Mouse (Mus musculus) embryonic facial prominence, embryonic 11.5 days (tissue): ENCODE data around the gene Ank2. TPM values are rescaled to one million over a fixed set of nuclear protein-coding genes. Genes with fewer than 3 reads are reported as not detected.

Experiments used
- ATAC-seq: fragments of 200-750 bp; cut with Nextera tagmentation; replicated peaks from 2 replicates; pipeline ENCODE4 v1.8.0; 2017; ENCODE audit warnings: low read depth; ENCODE audit not compliant: insufficient number of reproducible peaks, low FRiP score, low TSS enrichment
- DNase-seq: peaks from one replicate; pipeline ENCODE4 v3.0.0-alpha.2; 2015; ENCODE audit warnings: low spot score
- H3K27ac ChIP-seq: fragments of 300-500 bp; sonication (generic); replicated peaks from 2 replicates; pipeline ENCODE4 v1.5.1; 2014; ENCODE audit warnings: mild to moderate bottlenecking, low read depth, low read length, control low read depth
- H3K27me3 ChIP-seq: fragments of 300-500 bp; sonication (generic); 2 replicates; pipeline ENCODE4 v1.6.1; 2014; ENCODE audit warnings: mild to moderate bottlenecking, low read length, moderate library complexity, mixed read lengths; ENCODE audit not compliant: control insufficient read depth, insufficient read depth
- H3K36me3 ChIP-seq: fragments of 300-500 bp; sonication (generic); replicated peaks from 2 replicates; pipeline ENCODE4 v1.6.1; 2014; ENCODE audit warnings: low read depth, mild to moderate bottlenecking, low read length, moderate library complexity, mixed read lengths; ENCODE audit not compliant: control insufficient read depth, insufficient read depth
- H3K4me1 ChIP-seq: fragments of 300-500 bp; sonication (generic); 2 replicates; pipeline ENCODE4 v1.6.1; 2014; ENCODE audit warnings: low read length, mixed read lengths; ENCODE audit not compliant: control insufficient read depth, insufficient read depth
- H3K4me2 ChIP-seq: fragments of 300-500 bp; sonication (generic); 2 replicates; pipeline ENCODE4 v1.6.1; 2014; ENCODE audit warnings: low read depth, mild to moderate bottlenecking, control low read depth, low read length, moderate library complexity
- H3K4me3 ChIP-seq: fragments of 300-500 bp; sonication (generic); 2 replicates; pipeline ENCODE4 v1.5.1; 2014; ENCODE audit warnings: low read depth, low read length, control low read depth
- H3K9ac ChIP-seq: fragments of 300-500 bp; sonication (generic); replicated peaks from 2 replicates; pipeline ENCODE4 v1.6.1; 2014; ENCODE audit warnings: mild to moderate bottlenecking, control low read depth, low read length
- H3K9me3 ChIP-seq: fragments of 300-500 bp; sonication (generic); replicated peaks from 2 replicates; pipeline ENCODE4 v1.6.1; 2016; ENCODE audit warnings: mild to moderate bottlenecking, low read length, inconsistent platforms, mixed read lengths; ENCODE audit not compliant: control insufficient read depth
- whole genome bisulfite sequencing: fragments of 180-500 bp; shearing (Covaris S2); extraction: QIAGEN DNeasy Blood & Tissue Kit; methylation state at CpG from one replicate; pipeline ENCODE4 v1.1.7; 2014; 5-methylcytosine and 5-hydroxymethylcytosine counted together
- polyA plus RNA-seq: library from polyadenylated mRNA; unstranded; fragments of >200 nt; fragmentation: Nextera tagmentation; extraction: Ambion mirVana; gene quantifications from 2 replicates; pipeline ENCODE4 v1.2.1, GENCODE M21; 2014

Gene Ank2
- polyA plus RNA-seq, 1 experiment from 2014 or later, result 26.1 TPM

- ATAC-seq, result no peak
- Histone ChIP-seq H3K36me3 (no peaks in the 10 kb centered on the region), H3K4me3 (no peak overlapping the region), H3K27me3 (no peaks in the 10 kb centered on the region), H3K4me2 (no peak overlapping the region), H3K27ac (no peak overlapping the region), H3K4me1 (no peaks in the 10 kb centered on the region), H3K9me3 (no peaks in the 10 kb centered on the region), H3K9ac (no peak overlapping the region)
- DNase-seq, result no peak
- 96% methylated on average over 2 of the region's 2 CpGs for WGBS
Measured at GRCm38 (mm10) chr3:127316717-127317116, 182.4 kb downstream of the Ank2 start.

- H3K9me3 ChIP-seq, result no peaks in the 10 kb centered on the region
- H3K27ac ChIP-seq, result no peak overlapping the region
- H3K36me3 ChIP-seq, result no peaks in the 10 kb centered on the region
- H3K27me3 ChIP-seq, result no peaks in the 10 kb centered on the region
- DNase-seq (no peak), ATAC-seq (no peak)
- H3K4me1 ChIP-seq, result no peaks in the 10 kb centered on the region
- 80% methylated on average over 6 of the region's 6 CpGs for WGBS
- H3K9ac ChIP-seq, result no peak overlapping the region
- H3K4me3 ChIP-seq, result no peak overlapping the region
- no peak overlapping the region for H3K4me2 ChIP-seq
Measured at GRCm38 (mm10) chr3:127311521-127311920, 187.6 kb downstream of the Ank2 start.

- Histone ChIP-seq H3K9ac (no peak overlapping the region), H3K36me3 (no peaks in the 10 kb centered on the region), H3K27me3 (no peaks in the 10 kb centered on the region), H3K4me2 (no peak overlapping the region), H3K4me3 (no peak overlapping the region), H3K27ac (no peak overlapping the region), H3K9me3 (no peaks in the 10 kb centered on the region), H3K4me1 (no peaks in the 10 kb centered on the region)
- ATAC-seq (no peak), DNase-seq (peak; percentile 55)
- WGBS, result 88% methylated on average over 3 of the region's 3 CpGs
Measured at GRCm38 (mm10) chr3:127310079-127310478, 189.1 kb downstream of the Ank2 start.

GRCm38 (mm10) chr3:127303957-127304553 lies 195.1 kb downstream of the Ank2 start:
- no peak overlapping the region for H3K4me3 ChIP-seq
- no peaks in the 10 kb centered on the region for H3K9me3 ChIP-seq
- H3K36me3 ChIP-seq, result no peaks in the 10 kb centered on the region
- H3K27me3 ChIP-seq, result no peaks in the 10 kb centered on the region
- no peak overlapping the region for H3K9ac ChIP-seq
- ATAC-seq, result no peak
- no peaks in the 10 kb centered on the region for H3K4me1 ChIP-seq
- no peak for DNase-seq
- WGBS, result 58% methylated on average over 6 of the region's 6 CpGs
- H3K27ac ChIP-seq, result no peak overlapping the region
- no peak overlapping the region for H3K4me2 ChIP-seq

- Histone ChIP-seq H3K4me2 (no peak overlapping the region), H3K4me3 (no peak overlapping the region), H3K36me3 (no peaks in the 10 kb centered on the region), H3K9ac (no peak overlapping the region), H3K27me3 (no peaks in the 10 kb centered on the region), H3K9me3 (no peaks in the 10 kb centered on the region), H3K27ac (no peak overlapping the region), H3K4me1 (no peaks in the 10 kb centered on the region)
- no peak for ATAC-seq
- WGBS, result 70% methylated on average over 4 of the region's 4 CpGs
- DNase-seq, result no peak
Measured at GRCm38 (mm10) chr3:127303041-127303440, 196.1 kb downstream of the Ank2 start.

DNA sequence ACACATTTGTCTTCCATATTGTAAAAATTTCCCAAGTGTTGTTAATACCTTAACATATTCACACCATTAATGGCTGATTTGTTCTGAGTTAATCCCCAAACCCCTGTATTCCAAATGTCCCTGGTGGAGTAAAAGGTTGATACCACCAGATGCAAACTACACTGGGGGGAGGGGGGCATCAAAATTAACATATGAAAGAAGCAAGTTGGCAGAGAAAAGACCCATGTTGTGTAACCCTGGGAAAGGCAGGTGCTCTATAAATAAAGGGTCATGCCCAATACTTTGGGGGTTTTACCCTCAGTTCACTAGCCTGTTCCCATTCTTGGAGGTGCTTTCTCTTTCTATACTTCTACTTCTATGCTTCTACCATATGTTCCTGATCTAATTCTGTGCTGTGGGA lies 198.4 kb downstream of the Ank2 start:
- Histone ChIP-seq H3K27me3 (no peaks in the 10 kb centered on the region), H3K9me3 (no peaks in the 10 kb centered on the region), H3K9ac (no peak overlapping the region), H3K4me3 (no peak overlapping the region), H3K36me3 (no peaks in the 10 kb centered on the region), H3K4me2 (no peak overlapping the region), H3K4me1 (no peaks in the 10 kb centered on the region), H3K27ac (no peak overlapping the region)
- ATAC-seq (no peak), DNase-seq (no peak)

GRCm38 (mm10) chr3:127295921-127296320 lies 203.2 kb downstream of the Ank2 start:
- H3K9me3 ChIP-seq, result no peaks in the 10 kb centered on the region
- no peak overlapping the region for H3K9ac ChIP-seq
- no peak for ATAC-seq
- no peaks in the 10 kb centered on the region for H3K36me3 ChIP-seq
- no peak overlapping the region for H3K4me2 ChIP-seq
- no peak for DNase-seq
- no peak overlapping the region for H3K4me3 ChIP-seq
- H3K27me3 ChIP-seq, result no peaks in the 10 kb centered on the region
- H3K4me1 ChIP-seq, result no peaks in the 10 kb centered on the region
- no peak overlapping the region for H3K27ac ChIP-seq
- WGBS, result 75% methylated on average over 6 of the region's 6 CpGs

GRCm38 (mm10) chr3:127294610-127295349 lies 204.4 kb downstream of the Ank2 start:
- no peak overlapping the region for H3K4me3 ChIP-seq
- no peaks in the 10 kb centered on the region for H3K27me3 ChIP-seq
- no peak overlapping the region for H3K9ac ChIP-seq
- H3K4me2 ChIP-seq, result no peak overlapping the region
- no peaks in the 10 kb centered on the region for H3K9me3 ChIP-seq
- no peak overlapping the region for H3K27ac ChIP-seq
- DNase-seq (no peak), ATAC-seq (no peak)
- 81% methylated on average over 9 of the region's 9 CpGs for WGBS
- H3K36me3 ChIP-seq, result no peaks in the 10 kb centered on the region
- no peaks in the 10 kb centered on the region for H3K4me1 ChIP-seq
